Mouse (Mus musculus): ENCODE measurements around the gene Kri1. TPM values are rescaled to one million over a fixed set of nuclear protein-coding genes. Genes with fewer than 3 reads are reported as not detected.

Gene Kri1
- polyA plus RNA-seq, 1 experiment = 36.3 TPM

GRCm38 (mm10) chr9:21251116-21251735, 36.5 kb downstream of the Kri1 start:
- DNase-seq (ENCODE audit: low read depth) = no peak
- TF ChIP-seq POLR2A (IDR thresholded peaks at IDR 0.05; ENCODE audit: borderline replicate concordance, extremely low read depth, insufficient read depth, insufficient read length, poor library complexity, severe bottlenecking) (no peak), CTCF (IDR thresholded peaks at IDR 0.05; ENCODE audit: borderline replicate concordance, extremely low read depth, insufficient read depth, insufficient read length) (no peak)

DNA sequence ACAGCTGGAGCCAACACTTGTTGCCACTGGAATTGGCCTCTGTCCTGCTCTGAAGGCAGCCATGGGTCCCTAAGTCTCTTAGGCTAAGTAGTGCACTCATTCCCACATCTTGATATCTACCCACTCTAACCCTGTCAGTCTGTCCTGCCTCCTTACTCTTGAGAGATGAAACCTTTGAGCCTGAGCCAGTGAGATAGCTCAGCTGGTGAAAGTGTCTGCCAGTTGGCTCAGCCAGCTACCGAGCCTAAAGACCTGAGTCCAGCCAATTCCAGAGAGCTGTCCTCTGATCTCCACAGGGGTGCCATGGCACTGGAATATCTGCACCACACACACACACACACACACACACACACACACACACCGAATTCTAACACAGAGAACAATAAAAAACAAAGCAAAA, 37.3 kb downstream of the Kri1 start:
- no peak for TF ChIP-seq CTCF (IDR thresholded peaks at IDR 0.05; ENCODE audit: borderline replicate concordance, extremely low read depth, insufficient read depth, insufficient read length)
- no peak for TF ChIP-seq POLR2A (IDR thresholded peaks at IDR 0.05; ENCODE audit: borderline replicate concordance, extremely low read depth, insufficient read depth, insufficient read length, poor library complexity, severe bottlenecking)
- DNase-seq (ENCODE audit: low read depth) = peak; percentile 13

DNA sequence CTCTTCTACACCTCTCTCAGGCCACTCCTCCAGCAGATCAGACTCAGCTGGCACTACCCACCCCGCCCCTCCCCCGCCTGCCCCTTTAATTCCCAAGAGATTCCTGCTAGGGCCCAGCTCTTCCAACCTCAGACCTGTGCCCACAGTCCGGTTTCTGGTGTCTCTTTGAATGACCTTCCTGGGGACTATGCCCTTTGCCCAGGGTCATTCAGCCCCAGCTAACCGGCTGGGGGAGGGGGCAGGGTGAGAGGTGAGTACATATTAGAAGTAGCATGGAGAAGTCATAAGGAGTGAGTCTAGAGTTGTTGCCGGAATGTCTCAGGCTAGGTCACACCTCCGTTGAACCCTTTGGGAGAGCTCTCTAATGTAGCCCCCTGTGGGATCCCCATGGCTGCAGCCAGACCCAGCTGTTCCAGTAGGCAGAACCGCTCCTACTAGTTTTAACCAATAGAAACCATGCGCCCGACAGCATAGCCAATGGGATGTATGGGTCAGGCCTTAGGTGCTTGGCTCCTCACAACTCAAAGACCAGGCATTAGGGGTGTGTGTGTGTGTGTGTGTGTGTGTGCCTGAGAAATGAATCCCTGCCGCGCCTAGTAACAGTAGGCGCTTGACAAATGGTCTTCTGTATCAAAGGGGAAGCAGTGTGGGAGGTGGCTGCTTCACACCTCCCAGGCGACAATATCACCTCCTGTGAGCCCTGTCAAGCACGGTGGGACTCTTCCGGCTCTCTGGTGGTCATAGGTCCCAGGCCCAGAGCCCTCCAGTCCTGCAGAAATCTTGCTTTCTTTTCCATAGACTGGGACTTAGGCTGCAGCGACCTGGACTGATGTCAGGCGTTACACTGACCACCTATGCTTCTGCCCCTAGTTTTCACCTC, 37.9 kb downstream of the Kri1 start:
- no peak for DNase-seq (ENCODE audit: low read depth)
- no peak for TF ChIP-seq POLR2A (IDR thresholded peaks at IDR 0.05; ENCODE audit: borderline replicate concordance, extremely low read depth, insufficient read depth, insufficient read length, poor library complexity, severe bottlenecking)
- TF ChIP-seq CTCF (IDR thresholded peaks at IDR 0.05; ENCODE audit: borderline replicate concordance, extremely low read depth, insufficient read depth, insufficient read length) = no peak

GRCm38 (mm10) chr9:21248326-21248725, 39.4 kb downstream of the Kri1 start, which contains the start of gene S1pr5:
TSS of gene S1pr5 (minus strand) at chr9:21248443.
- TF ChIP-seq POLR2A (IDR thresholded peaks at IDR 0.05; ENCODE audit: borderline replicate concordance, extremely low read depth, insufficient read depth, insufficient read length, poor library complexity, severe bottlenecking) (no peak), CTCF (IDR thresholded peaks at IDR 0.05; ENCODE audit: borderline replicate concordance, extremely low read depth, insufficient read depth, insufficient read length) (no peak)
- no peak for DNase-seq (ENCODE audit: low read depth)

DNA sequence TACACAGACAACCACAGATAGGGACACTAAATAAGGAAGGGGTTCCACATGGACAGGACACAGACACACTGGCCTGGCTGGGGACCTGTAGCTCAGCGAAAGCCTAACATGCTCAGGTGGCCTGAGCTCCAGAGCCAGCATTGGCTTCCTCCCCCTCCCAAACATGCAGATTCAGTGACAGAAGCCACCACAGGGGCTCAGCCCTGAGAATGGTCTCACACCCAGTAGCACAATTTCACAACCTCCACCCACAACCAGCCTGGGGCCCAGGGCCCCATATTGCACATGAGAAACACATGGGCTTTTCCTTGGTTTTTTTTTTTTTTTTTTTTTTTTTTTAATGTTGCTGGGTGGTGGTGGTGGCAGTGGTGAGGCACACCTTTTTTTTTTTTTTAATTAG, 41.4 kb downstream of the Kri1 start:
- TF ChIP-seq POLR2A (IDR thresholded peaks at IDR 0.05; ENCODE audit: borderline replicate concordance, extremely low read depth, insufficient read depth, insufficient read length, poor library complexity, severe bottlenecking) (no peak), CTCF (IDR thresholded peaks at IDR 0.05; ENCODE audit: borderline replicate concordance, extremely low read depth, insufficient read depth, insufficient read length) (no peak)

DNA sequence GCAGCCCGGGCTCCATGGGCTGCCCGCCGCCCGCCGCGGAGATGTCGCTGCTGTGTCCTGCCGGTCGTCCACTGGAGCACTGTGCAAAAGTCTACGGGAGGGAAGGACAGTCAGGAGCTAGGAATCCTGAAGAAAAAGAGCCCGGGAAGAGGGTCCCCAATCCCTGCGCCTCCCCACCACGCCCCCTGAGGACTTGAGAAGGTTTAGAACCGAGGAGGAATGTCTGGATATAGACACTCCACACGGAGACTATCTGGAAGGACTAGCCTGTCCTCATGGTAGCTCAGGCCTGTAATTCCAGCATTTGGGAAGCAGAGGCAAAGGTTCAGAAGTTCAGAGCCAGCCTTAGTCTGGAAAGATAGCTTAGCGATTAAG, 42.7 kb downstream of the Kri1 start:
- TF ChIP-seq CTCF (IDR thresholded peaks at IDR 0.05; ENCODE audit: borderline replicate concordance, extremely low read depth, insufficient read depth, insufficient read length) (no peak), POLR2A (IDR thresholded peaks at IDR 0.05; ENCODE audit: borderline replicate concordance, extremely low read depth, insufficient read depth, insufficient read length, poor library complexity, severe bottlenecking) (no peak)
- no peak for DNase-seq (ENCODE audit: low read depth)

More for the DNA sequence above, 41.4 kb downstream of the Kri1 start:
- DNase-seq (ENCODE audit: low read depth) = no peak

DNA sequence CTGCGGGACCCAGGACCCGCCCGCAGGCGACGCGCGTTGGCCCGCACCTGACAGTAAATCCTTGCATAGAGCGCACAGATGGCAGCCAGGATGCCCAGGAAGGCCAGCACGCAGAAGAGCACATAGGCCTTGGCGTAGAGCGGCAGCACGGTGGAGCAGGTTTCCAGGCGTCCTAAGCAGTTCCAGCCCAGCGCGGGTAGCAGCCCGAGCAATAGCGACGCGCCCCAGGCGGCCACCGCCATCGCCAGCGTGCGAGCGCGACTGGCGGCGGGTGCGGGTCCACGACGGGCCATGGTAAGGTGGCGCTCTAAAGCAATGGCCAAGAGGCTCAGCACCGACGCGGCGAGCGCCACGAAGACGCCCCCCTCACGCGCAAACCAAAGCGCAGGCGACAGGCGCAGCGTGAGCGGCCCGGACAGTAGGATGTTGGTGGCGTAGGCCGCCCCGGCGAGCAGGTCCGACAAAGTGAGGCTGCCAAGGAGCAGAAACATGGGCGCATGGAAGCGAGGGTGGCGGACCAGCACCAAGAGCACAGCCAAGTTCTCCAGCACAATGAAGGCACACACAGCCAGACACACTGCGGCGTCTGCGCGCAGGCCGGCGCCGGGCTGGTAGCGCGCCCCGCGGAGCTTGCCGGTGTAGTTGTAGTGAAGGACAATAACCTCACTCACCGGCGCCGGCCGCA, 43.2 kb downstream of the Kri1 start:
- peak; percentile 58 for DNase-seq (ENCODE audit: low read depth)
- TF ChIP-seq CTCF (IDR thresholded peaks at IDR 0.05; ENCODE audit: borderline replicate concordance, extremely low read depth, insufficient read depth, insufficient read length) (no peak), POLR2A (IDR thresholded peaks at IDR 0.05; ENCODE audit: borderline replicate concordance, extremely low read depth, insufficient read depth, insufficient read length, poor library complexity, severe bottlenecking) (no peak)

DNA sequence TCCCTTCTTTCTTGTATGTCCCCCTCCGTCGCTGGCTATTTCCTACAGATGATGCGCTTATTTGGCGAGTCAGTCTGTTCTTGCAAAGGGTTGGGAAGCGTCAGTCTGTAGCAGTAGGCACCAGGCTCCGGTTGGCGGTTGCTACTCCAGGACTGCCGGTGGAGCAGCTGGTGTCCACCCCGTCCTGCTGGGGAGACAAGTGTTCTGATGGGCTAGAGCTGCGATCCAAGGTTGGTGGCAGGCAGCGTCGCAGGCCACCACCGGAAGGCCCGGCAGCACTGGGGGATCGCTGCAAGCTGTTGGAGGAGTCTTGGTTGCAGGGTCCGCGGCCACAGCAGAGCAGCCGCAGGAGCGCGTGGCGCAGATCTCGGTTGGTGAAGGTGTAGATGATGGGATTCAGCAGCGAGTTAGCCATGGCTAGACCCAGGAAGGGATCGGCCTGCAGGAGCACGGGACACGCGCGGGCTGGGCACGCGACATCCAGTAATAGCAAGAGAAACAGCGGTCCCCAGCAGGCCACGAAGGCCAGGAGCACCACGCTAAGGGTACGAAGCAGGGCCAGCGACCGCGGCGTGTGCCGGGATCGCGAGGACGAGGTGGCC, 43.8 kb downstream of the Kri1 start:
- no peak for DNase-seq (ENCODE audit: low read depth)
- TF ChIP-seq CTCF (IDR thresholded peaks at IDR 0.05; ENCODE audit: borderline replicate concordance, extremely low read depth, insufficient read depth, insufficient read length) = no peak
- no peak for TF ChIP-seq POLR2A (IDR thresholded peaks at IDR 0.05; ENCODE audit: borderline replicate concordance, extremely low read depth, insufficient read depth, insufficient read length, poor library complexity, severe bottlenecking)

DNA sequence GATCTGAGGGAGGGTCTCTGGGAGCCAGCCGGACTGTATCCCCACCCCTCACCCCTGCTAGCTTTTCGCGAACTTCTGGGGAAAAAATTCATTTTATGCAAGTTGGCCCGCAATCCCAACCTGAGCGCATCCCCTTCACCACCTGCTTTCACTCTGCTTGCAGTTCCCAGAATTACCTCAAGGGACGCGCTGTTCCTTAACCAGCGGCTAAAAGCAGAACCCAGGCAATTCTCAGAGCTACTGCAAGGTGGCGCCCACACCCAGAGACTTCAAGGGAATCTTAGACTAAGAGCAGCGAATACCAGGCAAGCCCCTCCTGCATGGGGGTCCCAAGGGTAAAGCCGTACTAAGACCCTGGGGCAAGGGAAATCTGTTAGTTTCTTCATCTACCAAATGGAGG, 46.4 kb downstream of the Kri1 start:
- no peak for TF ChIP-seq POLR2A (IDR thresholded peaks at IDR 0.05; ENCODE audit: borderline replicate concordance, extremely low read depth, insufficient read depth, insufficient read length, poor library complexity, severe bottlenecking)
- TF ChIP-seq CTCF (IDR thresholded peaks at IDR 0.05; ENCODE audit: borderline replicate concordance, extremely low read depth, insufficient read depth, insufficient read length) = peak; percentile 98
- DNase-seq (ENCODE audit: low read depth) = peak; percentile 95

- TF ChIP-seq CTCF (IDR thresholded peaks at IDR 0.05; ENCODE audit: borderline replicate concordance, extremely low read depth, insufficient read depth, insufficient read length) = no peak
- TF ChIP-seq POLR2A (IDR thresholded peaks at IDR 0.05; ENCODE audit: borderline replicate concordance, extremely low read depth, insufficient read depth, insufficient read length, poor library complexity, severe bottlenecking) = no peak
- peak; percentile 24 for DNase-seq (ENCODE audit: low read depth)
These were observed 48.3 kb downstream of the Kri1 start for GRCm38 (mm10) chr9:21239465-21239848.
